Mouse (Mus musculus): ENCODE measurements around the gene Upk3a. TPM values are rescaled to one million over a fixed set of nuclear protein-coding genes. Genes with fewer than 3 reads are reported as not detected.
A peak's percentile ranks its signal among the peaks of the same experiment; 100 is the strongest.
"Not testable (repeated sequence)": the region's sequence is repeated elsewhere in the genome, so short reads cannot be mapped to it uniquely, and the experiment has no call there.

Gene Upk3a
- polyA plus RNA-seq, 1 experiment from 2014 or later = 0.33 TPM

DNA sequence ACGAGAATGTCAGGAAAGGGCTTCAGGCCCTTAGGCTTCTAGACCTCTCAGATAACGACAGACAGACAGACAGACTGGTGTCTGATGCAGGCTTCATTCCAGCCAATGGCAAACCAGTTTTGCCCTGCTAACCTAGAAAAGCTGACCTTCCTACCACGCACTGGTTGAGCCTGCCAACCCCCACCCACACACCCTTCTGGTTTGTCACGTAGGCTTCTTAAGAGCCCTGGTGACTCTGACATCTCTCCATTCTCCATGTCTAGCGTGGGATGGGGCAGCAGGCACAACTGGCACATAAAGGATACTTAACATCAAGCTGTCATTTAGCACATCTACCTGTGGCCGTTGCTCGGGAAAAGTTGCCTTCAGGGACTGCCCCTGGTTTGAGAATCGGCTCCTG, 7.3 kb upstream of the Upk3a start:
- Histone ChIP-seq H3K36me3 (no peaks in the 10 kb centered on the region), H3K4me2 (replicated peaks) (no peak overlapping the region), H3K4me3 (no peak overlapping the region), H3K27ac (replicated peaks) (no peak overlapping the region), H3K9ac (replicated peaks) (no peak overlapping the region), H3K4me1 (peaks cover 6% of the 10 kb centered on the region; the same call in 1 of the 2 replicates), H3K27me3 (no peaks in the 10 kb centered on the region), H3K9me3 (no peaks in the 10 kb centered on the region)
- WGBS = 88% methylated on average over 8 of the region's 8 CpGs
- ATAC-seq (ENCODE audit: low FRiP score, low read depth) = no peak

- no peak for ATAC-seq (ENCODE audit: low FRiP score, low read depth)
- no peaks in the 10 kb centered on the region for H3K36me3 ChIP-seq
- no peak overlapping the region for H3K4me2 ChIP-seq (replicated peaks)
- 34% methylated on average over 19 of the region's 19 CpGs for WGBS
- H3K27me3 ChIP-seq = peaks cover 13% of the 10 kb centered on the region
- peaks cover 4% of the 10 kb centered on the region; the same call in 1 of the 2 replicates for H3K4me1 ChIP-seq
- no peak overlapping the region for H3K9ac ChIP-seq (replicated peaks)
- H3K9me3 ChIP-seq = no peaks in the 10 kb centered on the region
- no peak overlapping the region for H3K4me3 ChIP-seq
- no peak overlapping the region for H3K27ac ChIP-seq (replicated peaks)
Observed at GRCm38 (mm10) chr15:85011895-85012661, 4.9 kb upstream of the Upk3a start.

GRCm38 (mm10) chr15:85012662-85013054, 4.3 kb upstream of the Upk3a start:
- Histone ChIP-seq H3K27me3 (peaks cover 18% of the 10 kb centered on the region), H3K9me3 (no peaks in the 10 kb centered on the region), H3K27ac (replicated peaks) (no peak overlapping the region), H3K4me3 (no peak overlapping the region), H3K36me3 (no peaks in the 10 kb centered on the region), H3K4me2 (replicated peaks) (no peak overlapping the region), H3K9ac (replicated peaks) (no peak overlapping the region), H3K4me1 (peaks cover 7% of the 10 kb centered on the region; the same call in 1 of the 2 replicates)
- 47% methylated on average over 2 of the region's 2 CpGs for WGBS
- ATAC-seq (ENCODE audit: low FRiP score, low read depth) = no peak

- Histone ChIP-seq H3K36me3 (no peaks in the 10 kb centered on the region), H3K9ac (replicated peaks) (no peak overlapping the region), H3K4me1 (peaks cover 10% of the 10 kb centered on the region; the same call in 1 of the 2 replicates), H3K4me2 (replicated peaks) (no peak overlapping the region), H3K27me3 (peaks cover 25% of the 10 kb centered on the region), H3K4me3 (no peak overlapping the region), H3K27ac (replicated peaks) (no peak overlapping the region), H3K9me3 (no peaks in the 10 kb centered on the region)
- no peak for ATAC-seq (ENCODE audit: low FRiP score, low read depth)
- 87% methylated on average over 11 of the region's 11 CpGs for WGBS
Observed at GRCm38 (mm10) chr15:85015771-85016170, 1.2 kb upstream of the Upk3a start.

- ATAC-seq (ENCODE audit: low FRiP score, low read depth) = no peak
- H3K4me1 ChIP-seq = peaks cover 5% of the 10 kb centered on the region; the same call in 1 of the 2 replicates
- H3K4me3 ChIP-seq = no peak overlapping the region
- no peak overlapping the region for H3K27ac ChIP-seq (replicated peaks)
- no peaks in the 10 kb centered on the region for H3K9me3 ChIP-seq
- H3K36me3 ChIP-seq = no peaks in the 10 kb centered on the region
- 75% methylated on average over 4 of the region's 4 CpGs for WGBS
- peaks cover 11% of the 10 kb centered on the region for H3K27me3 ChIP-seq
- no peak overlapping the region for H3K4me2 ChIP-seq (replicated peaks)
- no peak overlapping the region for H3K9ac ChIP-seq (replicated peaks)
Observed at GRCm38 (mm10) chr15:85022211-85022610, 5.3 kb downstream of the Upk3a start.

DNA sequence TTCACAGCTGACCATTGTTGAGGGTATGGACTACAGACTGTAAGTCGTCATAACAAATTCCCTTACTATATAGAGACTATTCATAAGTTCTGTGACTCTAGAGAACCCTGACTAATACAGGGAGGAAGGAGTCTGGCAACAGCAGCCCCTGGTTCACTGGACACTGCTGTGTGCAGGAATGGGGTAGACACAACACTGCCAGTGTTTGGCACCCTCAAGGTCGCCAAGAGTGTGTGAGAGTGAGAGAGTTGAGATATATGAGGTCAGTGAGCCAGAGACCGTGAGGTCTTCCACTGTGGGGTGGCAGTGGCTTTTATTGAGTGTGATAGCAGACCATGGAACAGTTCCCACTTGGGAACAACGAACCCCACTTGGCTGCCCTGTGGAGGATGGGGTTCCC, 9.3 kb downstream of the Upk3a start:
- no peak overlapping the region for H3K9ac ChIP-seq (replicated peaks)
- H3K27ac ChIP-seq (replicated peaks) = no peak overlapping the region
- no peaks in the 10 kb centered on the region for H3K27me3 ChIP-seq
- no peaks in the 10 kb centered on the region for H3K9me3 ChIP-seq
- H3K4me1 ChIP-seq = no peaks in the 10 kb centered on the region
- H3K36me3 ChIP-seq = no peaks in the 10 kb centered on the region
- ATAC-seq (ENCODE audit: low FRiP score, low read depth) = no peak
- no peak overlapping the region for H3K4me2 ChIP-seq (replicated peaks)
- 81% methylated on average over 4 of the region's 4 CpGs for WGBS
- no peak overlapping the region for H3K4me3 ChIP-seq

DNA sequence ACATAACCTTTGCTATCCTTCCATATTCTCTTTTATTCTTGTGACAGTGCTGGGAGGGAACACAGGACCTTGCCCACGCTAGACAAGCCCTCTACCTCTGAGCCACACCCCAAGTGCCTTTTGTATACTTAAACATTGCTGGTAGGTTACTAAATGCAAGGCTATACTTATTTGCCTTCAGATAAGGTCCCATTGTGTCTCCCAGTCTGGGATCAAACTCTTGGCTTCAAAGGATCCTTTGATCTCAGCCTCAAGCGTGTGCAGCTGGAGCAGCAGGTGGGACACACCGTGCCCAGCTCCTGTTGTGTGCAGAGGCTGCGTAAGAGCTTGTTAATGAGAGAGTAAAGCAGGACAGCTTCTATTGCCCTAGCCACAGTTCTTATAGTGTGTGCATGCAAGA, 10.8 kb downstream of the Upk3a start:
- Histone ChIP-seq H3K36me3 (no peaks in the 10 kb centered on the region), H3K9me3 (no peaks in the 10 kb centered on the region), H3K4me1 (no peaks in the 10 kb centered on the region), H3K9ac (replicated peaks) (no peak overlapping the region), H3K4me2 (replicated peaks) (no peak overlapping the region), H3K4me3 (no peak overlapping the region), H3K27me3 (peaks cover 8% of the 10 kb centered on the region; the same call in 1 of the 2 replicates), H3K27ac (replicated peaks) (no peak overlapping the region)
- WGBS = 33% methylated on average over 4 of the region's 4 CpGs
- ATAC-seq (ENCODE audit: low FRiP score, low read depth) = no peak

DNA sequence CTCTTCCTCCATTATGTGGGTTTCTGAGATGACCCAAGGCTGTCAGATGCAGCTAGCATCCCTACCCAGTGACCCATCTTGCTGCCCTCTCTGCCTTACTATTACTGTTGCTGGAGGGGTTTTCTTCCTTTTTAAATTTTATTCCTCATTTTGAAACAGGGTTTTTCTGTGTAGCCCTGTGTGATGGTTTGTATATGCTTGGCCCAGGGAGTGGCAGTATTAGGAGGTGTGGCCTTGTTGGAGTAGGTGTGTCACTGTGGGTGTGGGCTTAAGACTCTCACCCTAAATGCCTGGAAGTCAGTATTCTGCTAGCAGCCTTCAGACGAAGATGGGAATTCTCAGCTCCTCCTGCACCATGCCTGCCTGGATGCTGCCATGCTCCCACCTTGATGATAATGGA, 11.7 kb downstream of the Upk3a start, which contains the start of gene Fam118a:
Gene Fam118a (plus strand): TSS at position 301 of the 400 bp plus-strand sequence.
- H3K27ac ChIP-seq (replicated peaks); H3K9me3 ChIP-seq; H3K4me2 ChIP-seq (replicated peaks); ATAC-seq (ENCODE audit: low FRiP score, low read depth); H3K9ac ChIP-seq (replicated peaks); H3K36me3 ChIP-seq; H3K4me3 ChIP-seq; H3K4me1 ChIP-seq: not testable (repeated sequence)
- H3K27me3 ChIP-seq = peaks cover 11% of the 10 kb centered on the region; the same call in 1 of the 2 replicates
- 45% methylated on average over 1 of the region's 1 CpGs for WGBS

GRCm38 (mm10) chr15:85030643-85031042, 13.7 kb downstream of the Upk3a start:
- not testable (repeated sequence) for ATAC-seq (ENCODE audit: low FRiP score, low read depth); H3K9ac ChIP-seq (replicated peaks); H3K4me1 ChIP-seq; H3K9me3 ChIP-seq; H3K36me3 ChIP-seq; H3K4me3 ChIP-seq; H3K4me2 ChIP-seq (replicated peaks); H3K27ac ChIP-seq (replicated peaks)
- peaks cover 26% of the 10 kb centered on the region for H3K27me3 ChIP-seq
- WGBS = 77% methylated on average over 1 of the region's 1 CpGs

GRCm38 (mm10) chr15:85031866-85032265, 14.9 kb downstream of the Upk3a start:
- Histone ChIP-seq H3K9me3 (no peaks in the 10 kb centered on the region), H3K4me1 (peaks cover 4% of the 10 kb centered on the region), H3K36me3 (no peaks in the 10 kb centered on the region), H3K4me3 (no peak overlapping the region), H3K27me3 (peaks cover 34% of the 10 kb centered on the region), H3K9ac (replicated peaks) (no peak overlapping the region), H3K27ac (replicated peaks) (no peak overlapping the region), H3K4me2 (replicated peaks) (no peak overlapping the region)
- WGBS = 92% methylated on average over 3 of the region's 3 CpGs
- ATAC-seq (ENCODE audit: low FRiP score, low read depth) = no peak

- not testable (repeated sequence) for H3K36me3 ChIP-seq; H3K4me2 ChIP-seq (replicated peaks); H3K9me3 ChIP-seq; ATAC-seq (ENCODE audit: low FRiP score, low read depth); H3K4me3 ChIP-seq; H3K9ac ChIP-seq (replicated peaks); H3K27ac ChIP-seq (replicated peaks)
- peaks cover 34% of the 10 kb centered on the region for H3K27me3 ChIP-seq
- 56% methylated on average over 7 of the region's 7 CpGs for WGBS
- H3K4me1 ChIP-seq = peaks cover 12% of the 10 kb centered on the region
Observed at GRCm38 (mm10) chr15:85033916-85034315, 17.0 kb downstream of the Upk3a start.

GRCm38 (mm10) chr15:85036566-85037342, 19.8 kb downstream of the Upk3a start:
- Histone ChIP-seq H3K4me3 (peak overlapping the region; percentile 79), H3K9me3 (no peaks in the 10 kb centered on the region), H3K4me2 (replicated peaks) (peak overlapping the region; percentile 85), H3K27ac (replicated peaks) (peak overlapping the region; percentile 30; the same call in 1 of the 2 replicates), H3K9ac (replicated peaks) (peak overlapping the region; percentile 68), H3K36me3 (no peaks in the 10 kb centered on the region), H3K4me1 (peaks cover 18% of the 10 kb centered on the region), H3K27me3 (peaks cover 33% of the 10 kb centered on the region)
- under 1% methylated on average over 75 of the region's 75 CpGs for WGBS
- peak; percentile 96 for ATAC-seq (ENCODE audit: low FRiP score, low read depth)

Data from midbrain, embryonic 12.5 days (tissue).